Mouse (Mus musculus): Measurements from ENCODE around the gene Olfr1143. TPM values are rescaled to one million over a fixed set of nuclear protein-coding genes. Genes with fewer than 3 reads are reported as not detected.

Gene Olfr1143
- polyA plus RNA-seq, 1 experiment: not detected

DNA sequence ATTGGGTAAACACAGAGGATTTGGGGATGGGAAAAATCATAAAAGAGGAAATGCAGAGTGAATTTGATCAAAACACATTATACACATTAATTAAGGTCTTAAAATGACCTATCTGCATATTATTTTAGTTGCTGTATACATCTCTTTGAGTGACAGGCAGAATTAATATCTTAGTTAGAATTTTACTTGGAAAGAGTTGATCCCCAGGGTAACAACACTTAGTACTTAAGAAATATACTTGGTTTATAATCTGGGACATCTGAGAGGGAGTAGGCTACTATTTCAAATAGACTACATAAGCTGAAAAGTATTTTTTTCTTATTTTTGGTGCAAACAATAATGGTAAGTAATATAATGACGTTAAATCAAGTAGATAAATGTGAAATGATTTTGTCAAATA is 43.3 kb downstream of the Olfr1143 start, which contains the start of gene Olfr1150-ps1:
Gene Olfr1150-ps1 (plus strand): TSS at position 301 of the 400 bp plus-strand sequence.
- no peak within 1 kb of the TSS for H3ac ChIP-seq (ENCODE audit: control insufficient read depth, insufficient read length, low read depth)
- H3K79me2 ChIP-seq (ENCODE audit: control insufficient read depth, insufficient read depth): no peaks in the 10 kb centered on the region
- no peaks in the 10 kb centered on the region for H3K79me3 ChIP-seq (ENCODE audit: low read depth)
- no peaks in the 10 kb centered on the region for H3K27me3 ChIP-seq (ENCODE audit: control insufficient read depth, insufficient read depth, insufficient read length)
- H3K4me3 ChIP-seq (ENCODE audit: insufficient read depth, poor library complexity, severe bottlenecking): no peak within 1 kb of the TSS
- no peaks in the 10 kb centered on the region for H3K36me3 ChIP-seq (ENCODE audit: control insufficient read depth, insufficient read depth)
- TF ChIP-seq CTCF (IDR thresholded peaks at IDR 0.05; ENCODE audit: control insufficient read depth, insufficient read depth, insufficient read length): no peak
- no peak for TF ChIP-seq USF1 (IDR thresholded peaks at IDR 0.05; ENCODE audit: low read depth)
- no peak for TF ChIP-seq FOSL1 (IDR thresholded peaks at IDR 0.05; ENCODE audit: insufficient read depth, low read length, poor library complexity, severe bottlenecking)
- no peak for TF ChIP-seq MYOG (IDR thresholded peaks at IDR 0.05; ENCODE audit: control insufficient read depth, extremely low read depth, insufficient read length)
- TF ChIP-seq CEBPB (IDR thresholded peaks at IDR 0.05; ENCODE audit: low read depth): no peak
- TF ChIP-seq MAX (IDR thresholded peaks at IDR 0.05): no peak
- TF ChIP-seq MYOD1 (IDR thresholded peaks at IDR 0.05; ENCODE audit: control insufficient read depth, insufficient read length, low read depth): no peak

Other genes starting within 250 kb of the Olfr1143 start
- gene Olfr1129, start 226.7 kb upstream of the Olfr1143 start, polyA plus RNA-seq (2012; fragmentation: generic; extraction: Trizol): not detected
- not detected for gene Olfr1130, start 194.4 kb upstream of the Olfr1143 start, polyA plus RNA-seq (2012; fragmentation: generic; extraction: Trizol)
- gene Olfr1131, start 173.5 kb upstream of the Olfr1143 start, polyA plus RNA-seq (2012; fragmentation: generic; extraction: Trizol): not detected
- gene Olfr1132, start 163.1 kb upstream of the Olfr1143 start, polyA plus RNA-seq (2012; fragmentation: generic; extraction: Trizol): not detected
- not detected for gene Olfr1133, start 153.2 kb upstream of the Olfr1143 start, polyA plus RNA-seq (2012; fragmentation: generic; extraction: Trizol)
- not detected for gene Olfr1134, start 142.1 kb upstream of the Olfr1143 start, polyA plus RNA-seq (2012; fragmentation: generic; extraction: Trizol)
- not detected for gene Olfr1135, start 126.9 kb upstream of the Olfr1143 start, polyA plus RNA-seq (2012; fragmentation: generic; extraction: Trizol)
- not detected for gene Olfr1136, start 106.6 kb upstream of the Olfr1143 start, polyA plus RNA-seq (2012; fragmentation: generic; extraction: Trizol)
- gene Olfr1137, start 87.4 kb upstream of the Olfr1143 start, polyA plus RNA-seq (2012; fragmentation: generic; extraction: Trizol): not detected
- not detected for gene Olfr1138, start 60.6 kb upstream of the Olfr1143 start, polyA plus RNA-seq (2012; fragmentation: generic; extraction: Trizol)
- gene Olfr1140, start 56.8 kb upstream of the Olfr1143 start, polyA plus RNA-seq (2012; fragmentation: generic; extraction: Trizol): not detected
- gene Olfr1141, start 46.6 kb upstream of the Olfr1143 start, polyA plus RNA-seq (2012; fragmentation: generic; extraction: Trizol): not detected
- not detected for gene Olfr152, start 21.1 kb upstream of the Olfr1143 start, polyA plus RNA-seq (2012; fragmentation: generic; extraction: Trizol)
- gene Olfr1145, start 9.2 kb downstream of the Olfr1143 start, polyA plus RNA-seq (2012; fragmentation: generic; extraction: Trizol): not detected
- gene Olfr1148, start 29.9 kb downstream of the Olfr1143 start, polyA plus RNA-seq (2012; fragmentation: generic; extraction: Trizol): not detected
- not detected for gene Olfr1150-ps1, start 43.4 kb downstream of the Olfr1143 start, polyA plus RNA-seq (2012; fragmentation: generic; extraction: Trizol)
- gene Olfr1151, start 55.3 kb downstream of the Olfr1143 start, polyA plus RNA-seq (2012; fragmentation: generic; extraction: Trizol): not detected
- not detected for gene Olfr1152, start 65.9 kb downstream of the Olfr1143 start, polyA plus RNA-seq (2012; fragmentation: generic; extraction: Trizol)
- gene Olfr1153, start 94.4 kb downstream of the Olfr1143 start, polyA plus RNA-seq (2012; fragmentation: generic; extraction: Trizol): not detected
- not detected for gene Olfr1154, start 104.6 kb downstream of the Olfr1143 start, polyA plus RNA-seq (2012; fragmentation: generic; extraction: Trizol)
- gene Olfr1155, start 144.5 kb downstream of the Olfr1143 start, polyA plus RNA-seq (2012; fragmentation: generic; extraction: Trizol): not detected
- not detected for gene Olfr1156, start 152.5 kb downstream of the Olfr1143 start, polyA plus RNA-seq (2012; fragmentation: generic; extraction: Trizol)
- gene Olfr1157, start 167.7 kb downstream of the Olfr1143 start, polyA plus RNA-seq (2012; fragmentation: generic; extraction: Trizol): not detected
- not detected for gene Olfr74, start 174.1 kb downstream of the Olfr1143 start, polyA plus RNA-seq (2012; fragmentation: generic; extraction: Trizol)
- gene Olfr1158, start 189.5 kb downstream of the Olfr1143 start, polyA plus RNA-seq (2012; fragmentation: generic; extraction: Trizol): not detected
- not detected for gene Olfr1160, start 207.7 kb downstream of the Olfr1143 start, polyA plus RNA-seq (2012; fragmentation: generic; extraction: Trizol)
- gene Olfr1161, start 222.2 kb downstream of the Olfr1143 start, polyA plus RNA-seq (2012; fragmentation: generic; extraction: Trizol): not detected
- gene Olfr73, start 237.1 kb downstream of the Olfr1143 start, polyA plus RNA-seq (2012; fragmentation: generic; extraction: Trizol): not detected